Mouse (Mus musculus): Measurements from ENCODE around the gene Gpld1.
"Not testable (repeated sequence)": the region's sequence is repeated elsewhere in the genome, so short reads cannot be mapped to it uniquely, and the experiment has no call there.

The Gpld1 gene

DNA sequence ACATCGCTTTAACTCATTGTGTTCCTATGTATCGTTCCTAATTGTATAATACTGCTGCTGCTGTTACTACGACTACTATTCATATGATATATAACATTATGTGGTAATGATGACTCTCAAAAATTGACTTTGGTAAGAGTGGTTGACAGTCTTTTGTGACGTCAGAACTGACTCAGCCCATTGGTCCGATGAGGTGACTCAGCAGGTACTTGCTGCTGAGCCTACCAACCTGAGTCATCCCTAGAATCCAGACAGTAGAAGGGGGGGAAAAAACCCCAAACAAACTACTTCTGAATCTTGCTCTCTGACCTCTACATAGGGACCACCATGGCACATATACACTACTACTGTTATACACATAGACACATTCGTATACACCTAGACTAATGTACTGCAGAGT, 5.9 kb downstream of the Gpld1 start:
- DNase-seq = no peak

DNA sequence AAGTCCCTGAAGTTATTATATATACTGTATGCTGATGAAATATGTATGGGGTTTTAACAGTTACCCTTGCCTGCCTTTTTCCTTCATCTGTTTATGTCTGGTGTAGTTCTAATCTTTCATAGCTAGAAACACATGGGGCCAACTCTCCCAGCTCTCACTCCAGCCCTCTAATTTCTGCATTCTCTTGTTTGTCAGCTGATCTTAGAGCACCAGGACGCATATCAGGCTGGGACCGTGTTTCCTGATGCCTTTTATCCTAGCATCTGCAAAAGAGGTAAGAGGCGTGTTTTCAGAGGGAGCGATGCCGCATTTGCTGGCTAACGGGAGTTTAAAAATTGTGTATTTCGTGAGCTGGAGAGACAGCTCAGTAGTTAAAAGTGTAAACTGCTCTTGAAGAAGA, 9.7 kb downstream of the Gpld1 start:
- DNase-seq = no peak

DNA sequence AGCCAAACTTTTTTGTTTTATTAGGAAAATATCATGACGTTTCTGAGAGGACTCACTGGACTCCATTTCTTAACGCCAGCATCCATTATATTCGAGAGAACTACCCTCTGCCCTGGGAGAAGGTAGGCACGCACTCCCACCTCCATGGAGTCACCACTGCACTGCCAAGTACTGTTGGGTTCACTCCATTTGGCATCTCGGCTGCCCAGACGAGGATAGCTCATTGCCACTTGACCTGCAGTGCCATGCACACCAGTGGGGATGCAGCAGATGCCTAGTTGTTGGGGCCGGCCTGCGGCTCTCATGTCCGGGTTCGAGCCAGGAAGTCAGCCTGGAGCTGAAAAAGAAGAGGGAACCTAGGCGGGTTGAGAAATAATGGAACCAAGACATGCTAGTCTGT, 12.1 kb downstream of the Gpld1 start:
- no peak for DNase-seq

DNA sequence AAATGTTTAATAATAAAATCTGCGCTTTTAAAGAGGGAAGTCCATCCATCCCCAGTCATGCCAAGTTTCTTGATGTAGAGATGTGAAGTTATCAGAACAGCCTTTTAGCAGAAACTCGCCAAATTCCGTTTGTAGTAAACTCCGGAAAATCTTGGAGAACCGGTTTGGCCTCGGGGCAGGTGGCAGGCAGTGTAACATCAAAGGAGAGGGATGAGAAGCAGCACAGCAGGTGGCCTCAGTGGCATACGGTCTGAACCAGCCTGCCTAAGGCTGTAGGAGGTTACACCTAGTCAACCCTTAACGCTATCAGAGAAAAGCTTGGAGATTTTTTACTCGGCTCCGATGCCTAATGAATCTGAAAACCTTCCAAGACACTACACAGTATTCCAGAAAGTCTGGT, 12.5 kb downstream of the Gpld1 start:
- no peak for DNase-seq

DNA sequence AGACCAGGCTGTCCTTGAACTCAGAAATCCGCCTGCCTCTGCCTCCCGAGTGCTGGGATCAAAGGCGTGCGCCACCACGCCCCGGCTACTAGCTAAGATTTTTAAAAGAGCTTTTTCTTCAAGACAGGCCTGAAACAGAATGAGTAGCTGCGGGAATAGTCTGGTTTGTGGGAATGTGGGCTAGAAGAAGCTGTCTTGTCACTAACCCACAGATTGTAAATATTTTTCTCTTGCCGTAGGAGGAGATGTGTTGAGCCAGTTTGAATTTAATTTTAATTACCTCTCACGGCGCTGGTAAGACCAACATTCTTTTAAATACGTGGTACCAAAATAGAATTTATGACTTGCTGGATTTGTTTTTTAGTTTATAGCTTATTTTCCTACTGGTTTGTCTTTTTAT, 15.7 kb downstream of the Gpld1 start:
- DNase-seq = no peak

DNA sequence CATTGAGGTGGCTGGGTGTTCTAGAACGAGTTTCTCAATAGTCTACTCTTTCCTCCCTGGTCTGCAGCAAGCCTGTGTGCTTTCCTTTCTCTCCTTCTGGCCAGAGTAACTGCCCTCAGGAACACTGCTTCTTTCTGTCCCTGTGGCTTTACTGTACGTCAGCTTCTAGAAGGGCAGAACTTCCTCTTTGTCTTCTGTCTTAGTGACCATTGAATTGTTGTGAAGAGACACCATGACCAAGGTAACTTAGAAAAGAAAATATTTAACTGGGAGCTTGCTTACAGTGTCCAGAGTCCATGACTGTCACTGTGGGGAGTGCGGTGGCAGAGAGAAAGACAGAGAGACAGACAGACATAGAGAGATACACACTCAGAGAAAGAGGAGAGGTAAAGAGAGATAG, 17.1 kb downstream of the Gpld1 start:
- DNase-seq = no peak

DNA sequence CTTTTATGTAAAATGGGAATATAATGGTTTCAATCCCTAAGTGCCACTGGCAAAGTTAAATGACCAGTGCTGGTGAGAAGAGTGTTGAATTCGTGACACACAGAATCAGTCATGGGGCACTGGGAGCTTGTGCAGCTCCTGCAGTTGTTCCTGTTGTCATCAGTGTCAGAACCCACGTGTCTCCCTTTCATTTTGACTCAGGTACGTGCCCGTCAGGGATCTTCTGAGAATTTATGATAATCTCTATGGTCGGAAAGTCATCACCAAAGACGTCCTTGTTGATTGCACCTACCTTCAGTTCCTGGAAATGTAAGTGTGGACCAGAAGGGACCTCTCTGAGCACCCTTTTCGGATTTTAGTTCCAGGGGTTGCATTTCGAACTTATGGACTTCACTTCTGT, 19.2 kb downstream of the Gpld1 start:
- DNase-seq = no peak

DNA sequence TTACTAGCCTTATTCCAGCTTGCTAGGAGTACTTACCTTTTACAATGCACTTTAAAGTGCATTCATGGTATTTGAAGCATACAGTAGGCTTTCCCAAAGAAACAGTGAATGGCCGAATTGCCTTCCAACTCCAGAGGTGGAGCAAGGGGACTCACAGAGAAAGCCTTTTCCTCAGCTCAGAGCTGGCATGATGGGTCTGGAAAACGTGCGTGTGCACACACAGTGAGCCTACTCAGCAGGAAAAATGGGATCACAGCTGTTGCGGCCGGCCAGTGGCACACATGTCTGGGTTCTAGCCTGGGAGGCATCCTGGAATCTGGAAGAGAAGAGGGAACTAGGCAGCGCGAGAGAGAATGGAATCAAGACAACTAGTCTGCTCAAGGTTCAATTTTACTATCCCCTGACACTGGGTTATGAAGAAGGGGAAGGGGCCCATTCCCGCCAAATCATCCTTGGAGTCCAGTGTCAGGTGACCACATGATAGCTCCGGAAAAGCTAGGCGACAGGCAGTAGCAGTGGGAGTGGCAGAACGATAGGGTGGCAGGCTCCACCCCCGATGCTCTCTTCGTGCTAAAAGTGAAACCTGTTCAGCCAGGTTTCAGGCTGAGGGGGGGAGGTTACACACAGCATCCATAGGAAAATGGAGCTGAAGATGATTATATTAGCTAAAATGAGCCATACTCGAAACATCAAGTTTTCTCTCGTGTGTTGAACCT, 22.3 kb downstream of the Gpld1 start:
- DNase-seq = no peak

DNA sequence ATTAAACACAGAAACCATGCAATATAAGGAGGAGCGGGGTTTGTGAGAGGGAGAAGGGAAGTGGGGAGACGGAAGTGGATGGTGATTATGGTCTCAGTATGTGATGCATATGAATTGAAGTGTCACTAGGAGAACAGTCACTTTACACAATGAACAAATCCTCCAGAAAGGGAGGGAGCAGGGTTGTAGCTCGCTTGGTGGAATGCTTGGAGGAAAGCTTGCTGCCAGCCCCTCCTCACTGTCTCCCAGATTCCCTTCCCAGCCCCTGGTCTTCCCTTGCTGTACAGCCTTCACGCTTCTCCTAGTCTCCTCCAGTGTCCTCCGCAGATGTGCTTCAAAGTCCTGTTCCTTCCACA, 22.9 kb downstream of the Gpld1 start:
- no peak for DNase-seq

DNA sequence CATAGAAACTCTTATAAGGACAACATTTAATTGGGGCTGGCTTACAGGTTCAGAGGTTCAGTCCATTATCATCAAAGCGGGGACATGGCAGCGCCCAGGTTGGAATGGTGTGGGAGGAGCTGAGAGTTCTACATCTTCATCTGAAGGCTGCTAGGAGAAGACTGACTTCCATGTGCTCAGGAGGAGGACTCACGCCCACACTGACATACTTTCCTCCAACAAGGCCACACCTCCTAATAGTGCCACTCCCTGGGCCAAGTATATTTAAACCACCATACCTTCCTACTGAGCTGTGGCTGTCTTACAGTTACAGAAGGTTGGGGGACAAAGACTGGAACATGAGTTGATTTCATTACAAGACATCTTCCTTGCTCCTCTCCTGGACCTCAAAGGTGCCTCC, 28.8 kb downstream of the Gpld1 start:
- not testable (repeated sequence) for DNase-seq

DNA sequence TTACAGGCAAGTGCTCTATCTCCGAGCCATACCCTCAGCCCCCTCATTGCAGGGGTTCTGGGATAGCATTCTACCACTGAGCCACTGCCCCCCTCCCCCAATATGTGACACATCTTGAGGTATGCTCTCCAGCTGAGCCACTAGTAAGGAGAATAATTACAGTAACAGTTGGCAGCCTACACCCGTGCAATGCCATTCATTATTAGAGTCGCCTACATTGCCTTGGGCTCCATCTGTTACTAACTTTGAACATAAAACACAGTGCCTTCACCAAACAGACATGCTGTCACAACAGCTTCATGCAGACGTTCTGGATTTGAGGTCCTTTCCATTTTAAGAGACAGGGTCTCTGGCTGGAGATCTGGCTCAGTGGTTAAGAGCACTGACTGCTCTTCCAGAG, 33.4 kb downstream of the Gpld1 start:
- DNase-seq = no peak

DNA sequence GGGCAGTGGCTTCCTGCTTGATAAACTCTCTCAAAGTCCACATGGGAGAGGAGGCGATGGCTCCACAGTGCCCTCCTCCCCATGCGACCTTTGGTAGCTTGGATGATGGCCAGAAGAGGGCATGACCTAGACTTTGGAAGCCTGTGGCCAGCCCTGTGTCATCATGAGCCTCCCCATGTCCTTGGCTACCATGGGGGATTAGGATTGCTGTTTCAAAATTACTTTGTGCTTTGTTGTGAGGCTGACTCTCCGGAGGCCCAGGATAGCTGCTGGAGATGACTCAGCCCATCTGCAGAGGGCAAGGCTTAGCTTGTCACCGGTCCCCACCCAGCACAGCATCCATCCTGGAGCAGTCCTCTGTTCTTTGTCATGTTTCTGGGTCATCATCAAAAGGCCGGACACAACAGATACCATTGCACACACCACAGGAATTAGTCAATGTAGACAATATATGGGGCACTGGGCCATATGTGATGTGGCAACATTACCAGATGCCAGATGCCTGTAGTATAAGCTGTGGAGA, 34.9 kb downstream of the Gpld1 start:
- DNase-seq = no peak

DNA sequence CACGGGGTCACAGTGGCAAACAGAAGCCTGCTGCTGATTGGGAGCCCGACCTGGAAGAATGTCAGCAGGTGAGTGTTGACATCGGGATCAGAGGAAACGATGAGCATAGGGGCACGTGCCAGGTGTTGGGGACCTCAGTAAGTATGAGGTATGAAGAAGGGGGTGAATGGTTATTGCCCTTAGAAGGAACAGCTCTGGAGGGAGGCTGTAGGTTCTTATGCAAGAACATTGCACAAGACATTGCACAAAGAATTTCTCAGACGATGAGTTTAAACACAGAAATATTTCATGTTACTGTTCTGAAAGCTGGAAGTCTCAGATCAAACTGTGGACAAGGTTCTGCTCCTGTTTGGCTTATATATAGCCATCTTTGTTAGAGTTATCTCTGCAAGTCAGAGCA, 38.1 kb downstream of the Gpld1 start:
- DNase-seq = no peak

DNA sequence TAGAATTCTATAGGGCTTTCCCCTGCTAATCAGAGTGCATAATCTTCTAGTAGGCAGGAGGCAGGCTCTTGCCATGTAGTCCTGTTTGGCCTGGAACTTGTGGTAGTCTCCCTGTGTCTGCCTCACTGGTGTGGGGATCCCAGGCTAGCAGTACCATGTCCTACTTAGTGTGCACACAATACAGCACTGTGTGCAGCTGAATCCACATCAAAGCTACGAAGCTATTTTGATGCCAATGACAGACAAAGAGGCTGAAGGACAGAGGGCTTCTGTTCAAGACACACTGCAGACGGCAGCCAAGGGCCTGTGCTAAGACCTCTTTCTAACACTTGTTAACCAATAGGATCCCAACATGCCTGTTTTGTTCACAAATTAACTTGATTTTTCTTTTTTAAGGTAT, 42.5 kb downstream of the Gpld1 start:
- no peak for DNase-seq

DNA sequence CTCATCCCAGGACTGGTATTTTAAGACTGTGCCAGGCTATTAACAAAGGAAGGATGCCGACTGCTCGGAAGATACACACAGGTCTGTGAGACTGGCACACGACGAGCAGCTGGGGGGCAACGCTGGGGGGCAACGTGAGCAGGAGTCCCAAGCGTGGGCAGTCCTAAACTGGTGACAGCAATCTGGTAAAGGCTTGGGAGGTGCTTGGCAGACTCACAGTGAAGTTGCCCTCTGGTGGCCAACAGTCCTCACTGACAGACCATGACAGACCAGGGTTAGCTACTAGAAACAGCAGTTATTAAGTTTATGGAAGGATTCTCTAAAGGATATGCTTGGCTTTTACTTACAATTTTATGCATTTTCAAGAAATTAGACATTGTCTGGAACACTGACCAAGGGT, 45.4 kb downstream of the Gpld1 start:
- DNase-seq = peak; percentile 70

DNA sequence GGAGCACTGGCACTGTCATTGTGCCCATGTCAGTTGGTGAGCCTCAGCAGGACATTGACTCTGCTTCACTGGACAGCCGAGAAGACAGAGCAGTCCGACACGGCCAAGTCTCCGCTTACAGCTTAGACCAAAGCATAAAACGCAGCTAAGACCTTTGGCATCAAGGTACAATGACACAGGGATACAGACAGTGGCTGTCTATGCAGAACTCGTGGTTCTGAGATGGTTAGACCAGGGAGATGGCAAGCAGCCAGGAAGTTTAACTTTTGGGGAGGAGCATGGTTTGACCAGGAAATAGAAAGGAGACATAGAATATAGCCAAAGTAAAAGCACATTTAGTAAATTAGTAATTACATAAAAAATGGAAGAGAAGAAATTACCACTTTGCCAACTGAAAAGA, 46.1 kb downstream of the Gpld1 start:
- no peak for DNase-seq

DNA sequence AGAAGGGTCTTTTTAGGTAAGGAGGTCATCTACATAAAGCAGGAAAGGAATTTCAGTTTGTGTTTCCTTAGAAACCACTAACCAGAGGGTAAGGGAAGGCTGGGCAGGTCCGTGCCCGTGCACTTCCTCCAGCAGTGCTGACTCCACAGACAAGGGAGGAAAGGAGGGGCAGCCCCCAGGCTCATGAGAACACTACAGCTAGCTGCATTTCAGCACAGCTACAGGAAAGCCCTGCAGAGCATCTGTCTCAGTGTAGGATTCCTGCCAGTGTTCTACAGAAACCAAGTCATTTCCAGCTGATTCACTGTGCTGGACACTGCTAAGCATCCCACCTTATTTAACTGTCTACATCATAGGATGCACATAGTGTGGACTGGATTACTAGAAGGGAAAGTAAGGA, 50.2 kb downstream of the Gpld1 start:
- DNase-seq = no peak

DNA sequence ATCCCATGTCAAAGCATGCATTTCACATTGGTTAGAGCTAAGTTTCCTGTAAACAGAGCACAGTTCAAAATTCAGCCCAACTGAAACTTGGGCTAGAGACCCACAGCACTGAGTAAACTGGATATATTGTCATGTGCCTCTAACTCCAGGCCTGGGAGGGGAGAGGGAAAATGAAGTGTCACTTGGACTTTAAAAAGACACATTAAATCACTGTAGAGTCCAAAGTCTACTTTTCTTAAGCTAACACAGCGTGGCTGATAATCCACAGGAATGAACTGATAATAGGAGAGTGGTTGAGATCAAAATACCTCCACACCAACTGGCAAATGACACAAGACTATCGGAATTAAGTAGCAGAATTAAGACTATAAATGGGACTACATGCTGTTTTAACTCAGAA, 56.6 kb downstream of the Gpld1 start:
- no peak for DNase-seq

DNA sequence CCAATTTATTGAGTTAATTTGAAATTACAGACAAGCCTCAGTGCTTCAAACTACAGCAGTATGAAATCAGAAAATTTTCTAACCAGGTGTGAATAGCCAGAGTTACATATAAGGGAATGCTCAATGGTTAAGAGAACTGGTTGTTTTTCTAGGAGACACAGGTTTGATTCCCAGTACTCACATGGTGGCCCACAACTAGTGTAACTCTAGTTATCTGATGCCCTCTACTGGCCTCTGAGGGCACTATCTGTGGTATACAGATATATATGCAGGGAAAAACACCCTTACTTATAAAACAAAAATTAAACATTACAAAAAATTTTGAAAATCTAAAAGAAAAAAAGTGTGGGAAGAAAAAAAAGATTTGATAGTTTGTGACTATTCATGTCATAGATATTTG, 60.0 kb downstream of the Gpld1 start:
- no peak for DNase-seq

DNA sequence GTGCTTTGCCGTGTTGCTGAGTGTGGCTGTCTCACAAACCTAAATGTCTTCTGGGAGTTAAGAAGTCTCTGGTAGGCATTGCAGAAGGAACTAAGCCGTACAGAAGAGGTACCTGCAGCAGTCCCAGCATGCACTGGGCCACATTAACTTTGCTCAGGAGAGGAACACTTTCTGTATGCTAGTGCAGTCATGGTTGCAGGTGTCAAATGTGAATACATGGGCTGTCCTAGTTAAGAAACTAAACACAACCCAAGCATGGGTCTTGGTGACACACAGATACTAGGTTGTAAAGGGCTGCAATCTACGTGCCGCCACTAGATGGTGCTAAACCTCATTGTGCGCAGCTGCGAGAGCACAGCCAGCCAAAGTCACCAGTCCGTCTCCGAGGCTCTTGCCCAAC, 64.2 kb downstream of the Gpld1 start:
- peak; percentile 69 for DNase-seq

DNA sequence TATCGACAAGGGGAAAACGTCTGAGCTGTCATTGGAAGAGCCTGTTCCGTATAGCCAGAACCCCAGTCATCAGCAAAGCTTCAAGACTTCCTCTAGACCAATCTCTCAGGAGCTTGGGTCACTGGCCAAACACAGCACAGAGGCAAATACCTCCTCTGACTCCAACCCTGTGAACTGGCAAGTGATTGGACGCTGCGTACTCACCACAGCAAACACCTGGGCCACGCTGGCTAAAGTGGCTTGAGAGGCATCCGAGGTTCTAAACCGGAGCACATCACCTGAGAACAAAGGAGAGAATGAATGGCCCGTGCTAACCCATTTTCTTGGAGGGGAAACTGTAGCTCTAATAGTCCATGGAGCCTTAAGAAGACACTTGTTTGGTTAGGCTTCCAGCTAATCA, 75.4 kb downstream of the Gpld1 start:
- no peak for DNase-seq

DNA sequence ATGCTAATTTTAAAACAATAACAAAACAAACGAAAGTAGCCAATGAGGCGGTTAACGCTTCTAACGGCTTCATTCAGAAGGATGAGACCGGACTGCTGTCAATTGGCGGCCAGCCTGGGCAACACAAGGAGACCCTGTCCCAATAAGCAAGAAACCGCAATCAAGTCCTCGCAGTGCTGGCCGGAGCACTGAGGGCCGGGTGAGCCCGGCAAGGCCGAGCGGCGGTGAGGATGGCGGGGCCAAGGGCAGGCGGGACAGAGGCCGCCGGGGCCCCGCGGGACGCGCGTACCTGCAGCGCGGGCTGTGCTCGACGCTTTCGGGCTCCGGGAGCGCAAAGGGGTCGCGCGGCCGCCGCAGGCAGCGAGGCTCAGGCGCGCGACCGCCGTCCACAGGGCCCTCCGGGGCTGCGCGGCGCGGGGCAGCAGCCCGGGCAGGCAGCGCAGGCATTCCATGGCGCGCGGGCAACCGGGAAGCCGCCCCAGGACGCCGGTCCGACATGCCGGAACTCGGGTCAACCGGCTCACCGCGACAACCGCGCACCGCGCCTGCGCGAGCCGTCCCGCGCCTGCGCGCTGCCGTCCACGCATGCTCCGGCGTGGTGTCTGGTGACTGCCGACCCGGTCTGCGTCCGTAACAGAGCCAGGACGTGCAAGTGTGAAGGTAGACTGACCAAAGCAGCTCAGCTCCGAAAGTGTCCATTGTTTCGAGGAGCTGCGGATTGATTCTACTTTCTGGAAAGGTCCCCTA, 77.0 kb downstream of the Gpld1 start, which contains the start of gene Mrs2:
Gene Mrs2 (minus strand): TSS at position 587 of the 747 bp plus-strand sequence.
- DNase-seq = peak; percentile 79

DNA sequence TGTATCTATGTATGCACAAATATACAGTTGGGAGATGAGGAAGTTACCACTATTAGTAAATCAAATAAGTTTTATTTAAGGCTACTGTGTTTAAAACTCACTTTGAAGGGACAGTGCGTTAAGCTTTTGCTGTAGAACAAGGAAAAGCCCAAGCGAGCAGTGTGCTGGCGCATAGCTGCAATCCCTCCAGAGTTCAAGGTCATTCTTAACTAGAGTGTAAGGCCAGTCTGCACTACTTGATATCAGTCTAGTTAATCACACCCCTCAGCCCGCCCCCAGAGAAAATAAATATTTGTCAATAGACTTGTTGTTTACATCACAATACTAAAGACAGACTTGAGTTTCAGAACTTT, 77.6 kb downstream of the Gpld1 start:
- no peak for DNase-seq

DNA sequence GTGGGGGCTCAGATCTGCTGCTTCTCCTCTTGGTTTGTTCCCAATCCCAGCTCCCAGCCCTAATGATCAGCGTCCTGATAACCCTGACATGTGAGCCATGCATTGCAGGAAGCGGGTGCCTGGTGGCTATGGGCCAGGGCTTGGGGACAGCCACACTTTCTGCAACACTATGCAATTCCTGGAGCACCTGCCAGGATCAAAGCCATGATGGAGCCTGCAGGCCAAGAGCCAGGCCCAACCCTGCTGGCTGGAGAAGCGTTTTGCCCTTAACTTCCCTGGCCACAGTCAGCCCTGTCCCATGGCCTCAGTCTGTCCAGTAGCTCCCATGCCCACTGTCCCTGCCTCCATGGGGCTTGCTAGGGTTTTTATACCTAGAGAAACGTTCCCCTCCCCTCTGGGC, 79.4 kb downstream of the Gpld1 start:
- DNase-seq = no peak

DNA sequence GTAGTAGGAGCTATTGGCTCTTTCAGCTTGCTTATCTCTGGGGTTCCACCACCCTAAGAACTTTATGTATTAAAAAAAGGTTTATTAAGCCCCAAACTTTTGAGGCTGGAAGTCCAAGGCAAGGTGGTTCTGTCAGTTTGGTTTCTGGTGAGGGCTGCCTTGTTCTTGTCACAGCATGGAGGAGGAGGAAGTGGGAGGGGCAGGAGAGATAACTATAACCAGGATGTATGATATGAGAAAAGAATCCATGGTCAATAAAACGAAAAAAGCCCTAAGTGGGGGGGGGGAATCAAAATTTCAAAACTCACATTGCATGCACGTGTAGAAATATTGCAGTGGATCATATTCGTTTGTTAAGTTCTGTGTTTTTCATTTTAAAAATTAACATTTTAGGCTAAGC, 80.2 kb downstream of the Gpld1 start:
- DNase-seq = no peak
